Mouse (Mus musculus) heart, postnatal 0 days (tissue): ENCODE measurements around the gene Amdhd2.

Experiments
- CTCF ChIP-seq: IDR thresholded peaks from 2 replicates; pipeline ENCODE4 v1.5.1; 2016; ENCODE audit warnings: antibody characterized with exemption, control low read depth, low read depth
- EP300 ChIP-seq: IDR thresholded peaks from 2 replicates; pipeline ENCODE4 v1.6.1; 2016; ENCODE audit warnings: antibody characterized with exemption, low read depth

- TF ChIP-seq CTCF (no peak), EP300 (no peak)
Measured at GRCm38 (mm10) chr17:24155742-24156141, 7.8 kb downstream of the Amdhd2 start.
